Mouse (Mus musculus): ENCODE measurements around the gene Cd82. TPM values are rescaled to one million over a fixed set of nuclear protein-coding genes. Genes with fewer than 3 reads are reported as not detected.

Gene Cd82
- polyA plus RNA-seq, 1 experiment = 433 TPM

DNA sequence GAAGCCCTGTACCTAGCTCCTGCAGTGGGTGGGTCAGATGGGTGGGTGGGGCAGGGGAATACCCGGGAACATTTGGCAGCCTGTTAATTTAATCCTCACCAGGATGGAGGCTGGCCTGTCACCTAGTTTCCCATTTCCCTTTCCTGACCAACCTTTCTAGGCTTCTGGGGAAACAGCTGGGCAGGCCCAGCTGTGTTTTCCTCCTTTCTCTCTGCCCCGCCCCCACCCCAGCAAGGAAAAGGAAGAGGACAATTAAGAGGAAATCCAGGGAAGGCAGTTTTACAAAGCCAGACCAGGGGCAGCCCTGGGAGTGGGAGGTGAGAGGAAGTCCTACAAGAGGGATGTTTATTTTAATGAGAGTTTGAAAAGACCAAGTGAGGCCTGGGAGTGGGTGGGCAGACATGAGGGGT, 82.3 kb downstream of the Cd82 start:
- H3K36me3 ChIP-seq (ENCODE audit: control insufficient read depth, insufficient read depth, low read length) = no peaks in the 10 kb centered on the region
- H3K27ac ChIP-seq (ENCODE audit: insufficient read depth, low read depth, low read length) = no peak overlapping the region
- TF ChIP-seq CTCF (IDR thresholded peaks at IDR 0.05; ENCODE audit: extremely low read depth, insufficient read length, insufficient replicate concordance, low read depth, low read length) = no peak
- no peak for TF ChIP-seq POLR2A (IDR thresholded peaks at IDR 0.05; ENCODE audit: low read depth, low read length)
- H3K4me1 ChIP-seq (ENCODE audit: control insufficient read depth, insufficient read depth, insufficient read length, low read length) = no peaks in the 10 kb centered on the region
- 35% methylated on average over 2 of the region's 2 CpGs for WGBS
- no peak overlapping the region for H3K4me3 ChIP-seq (ENCODE audit: low read depth, low read length)
- H3K27me3 ChIP-seq (ENCODE audit: control insufficient read depth, insufficient read depth, low read length) = no peaks in the 10 kb centered on the region

GRCm38 (mm10) chr2:93377797-93378196, 85.1 kb downstream of the Cd82 start:
- Histone ChIP-seq H3K36me3 (ENCODE audit: control insufficient read depth, insufficient read depth, low read length) (no peaks in the 10 kb centered on the region), H3K4me1 (ENCODE audit: control insufficient read depth, insufficient read depth, insufficient read length, low read length) (no peaks in the 10 kb centered on the region), H3K27ac (ENCODE audit: insufficient read depth, low read depth, low read length) (no peak overlapping the region), H3K27me3 (ENCODE audit: control insufficient read depth, insufficient read depth, low read length) (no peaks in the 10 kb centered on the region), H3K4me3 (ENCODE audit: low read depth, low read length) (no peak overlapping the region)
- 64% methylated on average over 15 of the region's 15 CpGs for WGBS
- no peak for TF ChIP-seq CTCF (IDR thresholded peaks at IDR 0.05; ENCODE audit: extremely low read depth, insufficient read length, insufficient replicate concordance, low read depth, low read length)
- TF ChIP-seq POLR2A (IDR thresholded peaks at IDR 0.05; ENCODE audit: low read depth, low read length) = no peak

DNA sequence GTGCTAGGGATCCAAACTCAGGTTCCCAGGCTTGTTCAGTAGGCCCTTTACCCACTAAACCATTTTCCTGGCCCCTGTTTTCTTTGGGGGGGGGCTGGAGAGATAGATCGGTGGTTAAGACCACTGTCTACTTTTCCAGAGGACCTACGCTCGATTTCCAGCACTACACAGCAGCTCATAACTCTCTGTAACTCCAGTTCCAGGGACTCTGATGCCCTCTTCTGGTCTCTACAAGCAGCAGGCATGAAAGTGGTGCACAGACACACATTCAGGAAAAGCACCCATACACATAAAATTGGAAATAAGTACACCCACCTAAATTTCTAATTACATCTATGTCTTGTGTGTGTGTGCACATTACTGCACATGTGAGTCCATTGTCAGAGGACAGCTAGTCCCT, 85.8 kb downstream of the Cd82 start:
- Histone ChIP-seq H3K4me1 (ENCODE audit: control insufficient read depth, insufficient read depth, insufficient read length, low read length) (no peaks in the 10 kb centered on the region), H3K36me3 (ENCODE audit: control insufficient read depth, insufficient read depth, low read length) (no peaks in the 10 kb centered on the region), H3K27ac (ENCODE audit: insufficient read depth, low read depth, low read length) (no peak overlapping the region), H3K4me3 (ENCODE audit: low read depth, low read length) (no peak overlapping the region), H3K27me3 (ENCODE audit: control insufficient read depth, insufficient read depth, low read length) (no peaks in the 10 kb centered on the region)
- WGBS = 95% methylated on average over 3 of the region's 3 CpGs
- no peak for TF ChIP-seq POLR2A (IDR thresholded peaks at IDR 0.05; ENCODE audit: low read depth, low read length)
- TF ChIP-seq CTCF (IDR thresholded peaks at IDR 0.05; ENCODE audit: extremely low read depth, insufficient read length, insufficient replicate concordance, low read depth, low read length) = no peak

DNA sequence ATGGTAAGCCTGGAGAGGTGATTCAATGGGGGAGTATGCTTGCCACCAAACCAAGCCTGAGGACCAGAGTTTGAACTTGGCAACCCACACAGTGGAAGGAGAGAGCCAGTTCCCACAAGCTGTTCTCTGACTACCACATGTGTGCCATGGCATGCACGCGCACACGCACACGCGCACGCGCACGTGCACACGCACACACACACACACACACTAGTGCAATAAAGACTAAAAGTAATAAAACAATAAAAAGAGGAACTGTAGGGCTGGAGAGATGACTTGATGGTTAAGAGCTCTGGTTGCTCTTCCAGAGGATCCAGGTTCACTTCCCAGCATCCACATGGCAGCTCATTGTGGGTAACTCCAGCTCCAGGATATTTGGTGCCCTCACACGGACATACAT, 90.1 kb downstream of the Cd82 start:
- 44% methylated on average over 10 of the region's 10 CpGs for WGBS
- TF ChIP-seq POLR2A (IDR thresholded peaks at IDR 0.05; ENCODE audit: low read depth, low read length) (no peak), CTCF (IDR thresholded peaks at IDR 0.05; ENCODE audit: extremely low read depth, insufficient read length, insufficient replicate concordance, low read depth, low read length) (no peak)
- no peak overlapping the region for H3K27ac ChIP-seq (ENCODE audit: insufficient read depth, low read depth, low read length)
- no peaks in the 10 kb centered on the region for H3K4me1 ChIP-seq (ENCODE audit: control insufficient read depth, insufficient read depth, insufficient read length, low read length)
- H3K27me3 ChIP-seq (ENCODE audit: control insufficient read depth, insufficient read depth, low read length) = no peaks in the 10 kb centered on the region
- no peak overlapping the region for H3K4me3 ChIP-seq (ENCODE audit: low read depth, low read length)
- H3K36me3 ChIP-seq (ENCODE audit: control insufficient read depth, insufficient read depth, low read length) = no peaks in the 10 kb centered on the region

GRCm38 (mm10) chr2:93372097-93372571, 90.8 kb downstream of the Cd82 start:
- H3K27ac ChIP-seq (ENCODE audit: insufficient read depth, low read depth, low read length) = no peak overlapping the region
- H3K4me3 ChIP-seq (ENCODE audit: low read depth, low read length) = no peak overlapping the region
- no peaks in the 10 kb centered on the region for H3K36me3 ChIP-seq (ENCODE audit: control insufficient read depth, insufficient read depth, low read length)
- 33% methylated on average over 6 of the region's 6 CpGs for WGBS
- TF ChIP-seq CTCF (IDR thresholded peaks at IDR 0.05; ENCODE audit: extremely low read depth, insufficient read length, insufficient replicate concordance, low read depth, low read length) (no peak), POLR2A (IDR thresholded peaks at IDR 0.05; ENCODE audit: low read depth, low read length) (no peak)
- no peaks in the 10 kb centered on the region for H3K4me1 ChIP-seq (ENCODE audit: control insufficient read depth, insufficient read depth, insufficient read length, low read length)
- H3K27me3 ChIP-seq (ENCODE audit: control insufficient read depth, insufficient read depth, low read length) = no peaks in the 10 kb centered on the region

Other genes with a start within 250 kb of the Cd82 start
- 6.7 and 14.1 TPM in 2 replicates for gene Tspan18, start 128.6 kb downstream of the Cd82 start, polyA plus RNA-seq (2012; rRNA removed)
- gene Gm10803, start 97.4 kb upstream of the Cd82 start, polyA plus RNA-seq (2012; rRNA removed) = not detected in 2 replicates
- gene Alx4, start 179.2 kb upstream of the Cd82 start, polyA plus RNA-seq (2012; rRNA removed) = 0.01 TPM in 1 of 2 replicates, not detected in the other